Mouse (Mus musculus): ENCODE results near the gene Ddx39.

The Ddx39 gene

DNA sequence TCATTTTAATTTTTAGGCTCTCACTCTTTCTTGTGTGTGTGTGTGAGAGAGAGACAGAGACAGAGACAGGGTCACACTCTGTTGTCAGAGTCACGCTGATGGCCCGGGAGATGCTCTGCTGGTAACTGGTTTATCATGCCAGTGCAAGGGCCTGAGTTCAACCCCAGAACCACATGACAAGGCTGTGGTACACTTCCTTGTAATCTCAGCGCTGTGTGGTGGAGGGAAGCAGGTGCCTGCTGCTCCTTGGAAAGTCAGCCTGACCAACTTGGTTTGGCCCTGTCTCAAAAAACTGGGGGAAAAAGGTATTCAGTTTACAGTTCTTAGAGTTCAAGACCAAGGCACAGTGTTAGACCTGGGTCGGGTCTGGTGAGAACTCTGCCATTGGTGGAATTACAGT is 52.5 kb downstream of the Ddx39 start:
- no peak for DNase-seq (ENCODE audit: low spot score in 2 of 2)

DNA sequence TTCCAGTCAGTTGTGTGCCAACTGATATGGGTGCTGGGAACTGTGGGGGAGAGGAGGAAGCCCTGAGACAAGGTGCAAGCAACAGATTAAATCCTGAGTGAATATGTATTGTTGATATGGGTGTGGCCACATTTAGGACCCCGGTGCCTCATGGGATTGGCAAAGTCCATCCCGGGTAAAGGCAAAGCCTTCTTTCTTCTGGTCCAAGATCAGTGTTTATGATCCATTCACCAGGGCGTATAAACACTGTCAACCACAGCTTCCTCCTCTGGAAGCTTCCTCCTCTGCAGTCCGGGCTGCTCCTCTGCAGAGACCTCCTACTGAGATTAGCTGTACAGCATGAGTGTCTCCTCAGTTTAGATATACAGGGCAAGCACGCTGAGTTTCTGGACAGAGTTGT is 53.5 kb downstream of the Ddx39 start:
- DNase-seq (ENCODE audit: low spot score in 2 of 2): no peak

DNA sequence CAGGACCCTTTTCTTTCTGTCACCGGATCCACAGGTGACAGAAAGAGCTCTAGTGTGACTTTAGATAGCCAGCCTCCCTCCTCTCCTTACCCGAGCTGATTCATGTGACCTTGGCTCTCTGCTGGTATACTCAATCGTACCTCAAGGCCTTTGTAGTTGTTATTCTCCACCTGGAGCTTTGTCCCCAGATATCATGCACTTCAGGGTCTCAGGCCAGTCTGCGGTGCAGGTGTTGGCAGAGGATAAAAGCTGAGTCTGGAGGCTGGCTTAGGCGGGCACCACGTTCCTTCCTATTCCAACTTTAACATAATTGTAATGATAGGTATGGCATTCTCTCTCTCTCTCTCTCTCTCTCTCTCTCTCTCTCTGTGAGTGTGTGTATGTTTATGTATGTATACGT is 54.7 kb downstream of the Ddx39 start:
- DNase-seq (ENCODE audit: low spot score in 2 of 2): no peak

DNA sequence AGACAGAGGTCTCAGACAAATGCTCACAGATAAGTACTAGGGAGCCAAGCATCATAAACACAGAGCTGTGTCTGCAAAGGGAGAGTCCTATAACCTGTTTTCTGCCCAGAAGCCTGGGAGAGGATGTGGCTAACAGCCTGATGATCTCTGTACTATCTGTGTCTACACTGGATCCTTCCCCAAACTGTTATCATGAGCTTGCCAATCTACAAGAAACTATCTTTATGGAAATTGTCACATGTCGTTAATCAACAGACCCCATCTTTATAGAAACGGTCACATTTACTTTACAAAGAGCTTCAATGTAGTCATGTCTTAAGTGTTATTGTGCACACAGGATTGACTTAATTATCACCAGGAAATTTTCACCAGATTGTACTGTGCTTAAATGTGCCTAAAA is 55.7 kb downstream of the Ddx39 start:
- no peak for DNase-seq (ENCODE audit: low spot score in 2 of 2)

DNA sequence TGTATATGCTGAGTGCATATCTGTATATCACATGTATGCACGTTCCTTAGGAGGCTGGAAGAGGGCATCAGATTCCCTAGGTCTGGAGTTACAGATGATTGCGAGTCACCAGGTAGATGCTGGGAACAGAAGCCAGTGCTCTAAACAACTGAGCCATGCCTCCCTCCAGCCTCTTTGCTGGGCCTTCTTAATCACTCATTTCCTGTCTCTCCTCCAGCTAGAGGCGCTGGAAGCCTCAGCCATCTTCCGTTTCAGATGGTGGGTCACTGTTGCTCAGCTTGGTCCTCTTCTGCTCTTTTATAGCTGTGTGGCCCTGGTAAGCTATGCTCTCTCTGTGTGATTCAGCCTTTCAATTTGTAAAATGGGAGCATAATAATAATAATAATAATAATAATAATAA is 56.8 kb downstream of the Ddx39 start:
- DNase-seq (ENCODE audit: low spot score in 2 of 2): no peak

DNA sequence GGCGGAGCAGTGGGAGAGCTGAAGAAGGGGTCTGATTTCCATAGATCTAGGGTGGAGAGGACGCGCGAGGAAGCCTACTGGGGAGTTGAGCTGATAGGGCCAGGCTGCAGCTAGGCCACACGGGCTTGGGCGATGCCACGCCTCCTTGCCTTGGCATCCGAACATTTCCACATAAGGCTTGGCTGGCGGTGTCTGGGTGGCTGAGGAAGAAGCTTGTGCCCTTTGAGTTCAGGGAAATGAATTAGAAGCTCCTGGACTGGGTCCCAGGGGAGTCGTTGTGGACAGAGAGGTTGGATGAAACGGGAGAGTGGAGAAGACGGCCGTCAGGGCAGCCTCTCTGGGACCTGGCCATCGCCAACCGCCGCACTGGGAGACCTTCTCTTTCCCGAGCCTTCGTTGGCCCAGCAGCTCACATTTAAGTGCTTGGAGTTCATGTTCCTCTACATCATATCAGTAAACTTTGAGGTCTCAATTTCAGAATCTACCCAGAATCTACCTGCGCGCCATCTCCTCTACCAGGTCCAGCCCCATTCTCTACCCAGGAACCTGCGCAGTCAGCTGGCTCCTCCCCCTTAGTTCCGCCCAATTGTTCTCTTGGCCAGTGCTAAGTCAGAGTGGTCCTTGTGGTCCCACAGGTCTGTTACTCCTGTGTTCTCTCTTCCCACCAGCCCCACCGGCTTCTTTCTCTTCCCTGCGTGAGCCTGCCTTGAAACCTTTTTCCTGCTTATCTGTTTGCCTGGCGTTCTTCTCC is 57.9 kb downstream of the Ddx39 start:
- DNase-seq (ENCODE audit: low spot score in 2 of 2): peak; percentile 31 to 59

DNA sequence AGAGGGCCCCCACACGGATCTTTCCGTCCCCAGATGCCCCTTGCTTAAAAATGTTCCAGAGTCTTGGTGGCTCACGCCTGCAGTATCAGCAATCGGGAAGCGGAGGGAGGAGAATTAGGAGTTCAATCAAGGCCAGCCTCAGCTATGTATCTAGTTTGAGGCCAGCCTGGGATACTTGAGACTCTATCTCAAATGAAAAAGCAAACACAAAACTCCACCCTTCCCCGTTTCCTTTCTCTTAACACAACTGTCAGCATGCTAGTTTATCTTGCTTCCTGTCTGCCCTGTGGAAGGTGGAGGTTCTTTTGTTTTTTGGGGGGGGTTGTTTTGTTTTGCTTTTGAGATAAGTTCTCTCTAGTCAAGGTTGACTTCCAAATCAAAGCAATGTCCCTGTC is 58.5 kb downstream of the Ddx39 start:
- no peak for DNase-seq (ENCODE audit: low spot score in 2 of 2)

DNA sequence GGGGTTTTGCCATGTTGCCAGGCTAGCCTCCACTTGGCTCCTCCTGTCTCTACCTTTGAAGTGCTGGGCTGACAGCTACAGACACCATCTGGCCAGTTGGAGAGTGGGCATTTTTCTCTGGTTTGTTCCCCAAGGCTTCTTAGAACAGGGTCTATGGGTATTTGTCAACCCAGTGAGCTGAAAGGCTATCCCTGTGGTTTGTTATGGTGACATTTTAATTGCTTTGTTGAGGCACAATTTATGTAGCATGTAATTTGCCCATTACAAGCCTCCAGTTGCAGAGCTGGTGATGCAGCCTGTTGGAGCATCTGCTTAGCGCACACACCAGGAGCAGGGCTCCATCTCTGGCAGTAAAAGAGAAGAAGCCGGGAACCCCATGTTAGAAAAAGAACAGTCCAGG is 59.2 kb downstream of the Ddx39 start:
- no peak for DNase-seq (ENCODE audit: low spot score in 2 of 2)

All from spleen, postnatal 10 days (tissue).